Mouse (Mus musculus): ENCODE measurements around the gene Polg. TPM values are rescaled to one million over a fixed set of nuclear protein-coding genes. Genes with fewer than 3 reads are reported as not detected.

The Polg gene
- total RNA-seq, 2 experiments from 2014 or later: 28.8 to 33.0 TPM

DNA sequence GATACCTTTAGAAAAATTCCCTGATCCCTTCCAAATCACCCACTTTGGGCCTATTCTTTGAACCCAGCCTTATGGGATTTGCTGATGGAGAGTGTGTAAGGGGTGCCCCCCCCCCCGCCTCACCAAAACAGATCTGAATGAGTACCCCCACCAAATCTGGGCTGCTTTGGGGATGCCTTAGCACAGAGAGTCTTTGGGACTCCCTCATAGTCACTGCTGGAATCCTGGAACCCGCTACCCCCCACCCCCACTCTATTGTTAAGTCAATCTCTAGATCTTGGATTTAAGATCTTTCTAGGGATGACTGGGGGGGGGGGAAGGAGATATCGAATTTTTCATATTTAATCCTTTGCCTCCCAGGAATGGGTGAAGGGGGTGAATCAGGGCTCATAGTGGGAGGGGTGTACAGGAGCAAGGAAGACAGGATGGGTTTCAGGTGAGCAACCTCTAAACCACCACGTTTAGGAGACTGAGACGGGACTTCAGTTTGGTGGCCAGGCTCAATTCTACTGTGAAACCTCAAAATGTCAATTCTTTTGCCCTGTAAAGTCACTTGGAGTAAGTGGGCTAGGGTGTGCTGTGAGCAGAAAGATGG, 37.6 kb upstream of the Polg start:
- intact Hi-C loops (cut with DNase I; ENCODE audit: low total_unique reads): loop anchor here (5.0 kb wide), 1 partner anchor 34 kb away; no protein-coding TSS in a partner anchor
- DNase-seq: no peak

DNA sequence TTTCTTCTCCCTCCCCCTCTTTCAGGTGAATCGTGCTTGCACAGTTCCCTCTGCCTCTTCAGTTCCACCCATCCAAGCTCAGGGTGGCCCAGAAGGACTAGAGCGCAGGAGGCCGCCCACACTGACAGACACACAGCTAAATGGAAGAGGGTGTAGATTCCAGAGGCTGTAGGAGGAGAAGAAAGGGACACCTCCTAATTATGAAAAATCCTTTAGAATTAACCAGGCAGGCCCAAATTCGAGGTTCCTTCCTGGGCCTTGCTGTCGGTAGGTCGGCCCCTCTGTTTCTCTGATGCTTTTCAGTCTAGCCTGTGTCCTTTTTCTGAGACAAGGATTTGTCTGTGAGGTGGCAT, 36.9 kb upstream of the Polg start:
- no peak for DNase-seq
- intact Hi-C loops (cut with DNase I; ENCODE audit: low total_unique reads): loop anchor here (5.0 kb wide), 1 partner anchor 34 kb away; no protein-coding TSS in a partner anchor

DNA sequence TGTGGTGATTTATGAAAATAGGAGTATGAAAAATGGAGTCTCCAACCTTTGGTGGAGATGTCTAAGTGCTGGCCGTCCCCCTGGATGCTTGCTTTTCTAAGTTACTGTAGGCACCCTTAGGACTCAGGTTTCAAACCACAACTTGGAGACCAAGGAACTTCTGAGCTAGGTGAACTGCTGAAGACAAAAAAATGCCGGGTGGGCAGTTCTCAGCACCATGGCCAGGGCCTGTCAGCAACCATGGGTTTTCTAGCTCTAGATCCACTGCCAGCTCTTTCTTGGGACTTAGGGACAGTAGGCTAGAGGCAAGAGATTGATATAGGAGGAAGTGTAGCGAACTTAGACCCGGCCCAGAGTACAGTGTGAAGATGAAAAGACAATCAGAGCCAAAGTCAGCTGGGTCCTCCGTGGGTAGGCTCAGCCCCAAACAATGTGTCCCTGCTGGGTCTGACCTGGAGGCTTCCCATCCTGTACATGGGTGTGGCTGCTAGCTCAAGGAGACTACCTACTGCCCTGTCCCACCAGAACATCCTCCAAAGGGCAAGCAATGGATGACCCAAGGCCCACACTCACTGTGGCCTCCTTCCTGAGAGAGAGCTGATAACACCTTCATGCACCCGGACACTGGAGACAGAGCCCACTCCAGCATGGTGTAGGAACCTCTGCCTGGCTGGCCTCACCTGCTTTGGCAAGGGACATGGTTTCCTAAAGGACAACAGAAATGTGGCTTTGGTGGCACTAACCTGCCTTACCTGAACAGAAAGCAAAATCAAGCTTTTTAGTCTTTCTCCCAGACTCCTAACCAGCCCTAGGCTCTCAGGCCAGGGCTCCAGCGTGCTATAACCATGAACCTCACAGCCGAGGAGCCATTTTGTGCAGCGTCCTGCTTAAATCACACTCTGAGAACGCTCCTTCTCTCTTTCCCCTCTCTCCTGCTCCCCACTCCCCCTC, 36.3 kb upstream of the Polg start:
- intact Hi-C loops (cut with DNase I; ENCODE audit: low total_unique reads): loop anchor here (5.0 kb wide), 1 partner anchor 35 kb away; no protein-coding TSS in a partner anchor
- no peak for DNase-seq

DNA sequence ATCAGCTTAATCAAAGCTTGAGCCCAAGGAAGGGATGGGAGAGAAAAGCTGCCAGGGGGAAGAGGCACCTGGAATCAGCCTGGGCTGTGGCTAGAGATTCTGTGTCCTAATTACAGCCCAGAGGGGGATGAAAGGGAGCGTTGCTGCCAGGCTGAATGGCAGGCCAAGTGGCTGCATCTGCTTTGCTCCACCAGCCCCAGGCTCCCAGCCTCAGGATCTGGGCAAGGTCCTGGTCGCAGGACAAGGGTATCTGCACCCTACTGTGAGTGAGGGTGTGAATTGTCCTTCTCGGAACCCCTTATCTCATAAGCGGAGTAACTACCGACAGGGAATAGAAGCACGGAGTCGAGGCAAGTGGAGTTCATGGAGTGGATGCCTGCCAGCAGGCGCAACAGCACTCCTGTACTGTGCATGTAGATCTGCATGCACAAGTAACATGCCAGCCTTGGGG, 35.4 kb upstream of the Polg start:
- intact Hi-C loops (cut with DNase I; ENCODE audit: low total_unique reads): loop anchor here (5.0 kb wide), 1 partner anchor 36 kb away; no protein-coding TSS in a partner anchor

DNA sequence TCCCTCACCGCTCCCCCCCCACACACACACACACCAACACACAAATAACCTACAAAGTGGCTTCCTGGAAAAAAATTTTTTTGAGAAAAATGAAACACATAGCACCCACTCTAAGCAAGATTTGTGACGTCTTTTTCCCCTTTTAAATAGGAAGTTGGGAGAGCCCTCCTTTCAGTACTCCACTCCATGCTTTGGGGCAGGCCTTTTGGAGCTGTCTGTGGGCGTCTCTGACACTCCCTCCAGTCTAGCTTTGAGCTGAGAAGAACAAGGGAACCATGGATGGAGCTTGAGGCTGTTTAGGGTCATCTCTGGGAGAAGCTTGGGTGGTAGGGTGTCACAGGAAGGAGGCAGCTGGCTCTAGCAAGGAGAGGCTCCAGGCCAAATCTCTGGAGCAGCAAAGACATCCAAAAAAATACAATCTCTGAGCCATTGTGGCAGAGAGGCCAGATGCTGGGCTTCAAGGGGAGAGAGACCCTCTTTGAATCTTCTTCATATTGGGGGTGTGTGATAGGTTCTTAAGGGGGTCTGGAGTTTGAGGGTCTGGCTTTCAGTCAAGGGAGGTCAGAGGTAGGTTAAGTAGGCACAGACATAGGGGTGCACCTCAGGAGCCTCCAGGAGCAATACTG, 34.6 kb upstream of the Polg start:
- DNase-seq: no peak
- intact Hi-C loops (cut with DNase I; ENCODE audit: low total_unique reads): loop anchor here (5.0 kb wide), 1 partner anchor 37 kb away; no protein-coding TSS in a partner anchor

More for the DNA sequence above, 35.4 kb upstream of the Polg start:
- no peak for DNase-seq

DNA sequence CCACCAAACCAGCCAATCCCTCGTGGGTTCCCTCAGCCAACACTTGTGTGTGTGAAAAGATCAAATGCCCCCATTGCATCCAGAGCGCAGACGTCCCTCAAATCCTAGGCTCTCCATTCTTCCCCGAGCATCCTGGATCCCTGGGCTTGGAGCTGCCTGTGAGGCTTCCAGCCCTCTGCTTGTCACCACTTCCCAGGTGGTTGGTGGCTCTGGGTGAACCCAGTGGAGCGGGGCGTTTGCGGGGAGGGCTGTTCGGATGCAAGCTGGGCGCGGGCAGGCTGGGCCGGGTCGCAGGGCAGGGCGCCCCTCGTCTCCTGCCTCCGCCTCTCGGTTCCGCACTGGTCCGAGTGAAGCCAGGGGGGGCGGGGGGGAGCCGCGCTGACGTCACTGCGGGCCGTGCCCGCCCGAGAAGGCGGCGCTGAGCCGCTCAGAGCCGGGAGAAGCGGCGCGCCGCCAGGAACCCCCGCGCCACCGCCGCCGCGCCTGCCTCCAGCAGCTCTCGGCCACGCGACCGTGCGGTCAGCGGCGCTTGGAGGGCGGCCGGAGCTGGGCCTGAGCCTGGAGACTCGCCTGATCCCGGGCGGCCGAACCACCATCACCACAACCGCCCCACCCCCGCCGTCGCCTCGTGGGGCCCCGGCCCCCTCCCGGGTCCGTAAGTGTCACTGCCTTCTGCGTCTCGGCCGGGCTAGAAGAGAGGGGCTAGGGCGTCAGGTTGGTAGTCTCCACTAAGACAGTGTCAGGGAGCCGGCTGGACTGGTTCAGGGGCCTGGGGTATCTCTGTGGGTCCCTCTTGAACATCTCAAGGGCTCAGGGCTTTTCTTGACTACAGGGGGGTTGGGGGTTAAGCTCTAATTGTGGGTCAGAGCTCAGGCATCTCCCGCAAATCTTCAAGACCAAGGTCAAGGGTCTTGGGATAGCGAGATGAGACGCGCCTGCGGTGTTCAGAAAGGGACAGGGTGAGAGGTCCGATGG, 33.7 kb upstream of the Polg start:
- no peak for DNase-seq
- intact Hi-C loops (cut with DNase I; ENCODE audit: low total_unique reads): loop anchor here (5.0 kb wide), 2 partner anchors 37 to 47 kb away; no protein-coding TSS in a partner anchor

DNA sequence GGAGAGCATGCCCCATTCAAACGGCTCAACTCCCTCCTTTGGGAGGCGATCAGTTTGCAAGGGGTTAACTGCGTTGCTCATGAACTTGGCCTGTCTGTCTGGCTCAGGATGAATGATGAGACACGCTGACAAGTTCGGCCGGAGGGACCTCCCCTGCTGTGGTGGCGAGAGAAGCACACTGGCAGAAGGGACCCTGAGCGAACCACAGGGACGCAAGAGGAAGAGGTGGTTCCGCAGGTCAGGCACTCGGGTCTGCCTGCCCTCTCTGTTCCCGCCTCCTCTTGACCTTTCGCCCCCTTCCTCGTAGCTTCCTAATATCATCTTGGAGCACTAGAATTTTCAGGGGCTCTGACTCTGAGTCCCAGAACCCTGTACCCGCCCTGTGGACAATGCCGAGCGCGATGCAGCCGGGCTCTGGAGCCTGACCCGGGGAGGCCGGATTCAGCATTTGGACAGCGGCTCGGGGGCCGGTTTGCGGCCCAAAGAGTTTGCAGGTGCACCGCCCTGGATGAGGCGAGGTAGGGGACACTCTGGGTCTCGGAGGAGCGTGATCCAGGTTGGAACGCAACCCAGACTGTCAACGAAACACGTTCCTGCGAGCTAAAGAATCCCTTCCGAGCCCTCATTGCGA, 32.9 kb upstream of the Polg start:
- peak; percentile 47 for DNase-seq
- intact Hi-C loops (cut with DNase I; ENCODE audit: low total_unique reads): loop anchor here (5.0 kb wide), 1 partner anchor 48 kb away; no protein-coding TSS in a partner anchor

DNA sequence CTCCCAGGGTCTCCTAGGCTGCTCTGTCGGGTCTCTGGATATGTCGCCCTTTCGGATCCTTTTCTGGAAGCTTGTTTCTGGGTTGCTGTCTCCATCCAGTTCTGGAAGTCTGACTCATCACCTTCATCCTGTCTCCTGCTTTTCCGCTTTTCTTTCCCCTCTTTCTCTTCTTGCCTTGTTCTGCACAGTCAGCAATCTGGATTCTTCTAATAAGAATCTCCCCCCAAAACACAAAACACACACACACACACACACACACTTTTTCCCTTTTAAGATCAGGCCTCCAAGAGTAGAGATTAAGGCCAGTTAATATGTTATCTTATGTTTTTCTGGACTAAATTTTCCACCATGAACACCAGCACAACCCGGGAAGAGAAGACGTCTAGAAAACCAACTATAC, 32.2 kb upstream of the Polg start:
- no peak for DNase-seq
- intact Hi-C loops (cut with DNase I; ENCODE audit: low total_unique reads): loop anchor here (5.0 kb wide), 1 partner anchor 49 kb away; no protein-coding TSS in a partner anchor

DNA sequence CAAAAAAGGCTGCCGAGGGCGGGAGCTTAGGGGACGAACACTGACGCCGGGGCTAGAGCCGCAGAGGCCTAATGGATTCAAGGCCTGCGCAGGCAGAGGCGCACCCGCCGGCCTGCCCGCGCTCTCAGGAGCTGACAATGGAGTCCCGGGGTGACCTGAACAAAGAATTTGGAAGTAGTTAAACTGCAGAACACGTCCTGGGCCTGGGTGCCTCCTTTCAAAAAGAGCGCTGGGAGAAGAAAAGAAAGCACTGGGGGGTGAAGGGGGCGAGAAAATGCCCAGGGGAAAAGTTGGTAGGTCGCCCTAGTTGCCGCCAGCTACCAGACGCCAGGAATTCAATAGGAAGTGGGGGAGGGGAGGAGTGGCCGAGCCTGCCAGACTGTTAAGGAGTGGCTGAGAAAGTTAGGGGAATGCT, 31.5 kb upstream of the Polg start:
- DNase-seq: no peak
- intact Hi-C loops (cut with DNase I; ENCODE audit: low total_unique reads): loop anchor here (2.0 to 5.0 kb wide), 2 partner anchors 50 to 93 kb away; no protein-coding TSS in a partner anchor

DNA sequence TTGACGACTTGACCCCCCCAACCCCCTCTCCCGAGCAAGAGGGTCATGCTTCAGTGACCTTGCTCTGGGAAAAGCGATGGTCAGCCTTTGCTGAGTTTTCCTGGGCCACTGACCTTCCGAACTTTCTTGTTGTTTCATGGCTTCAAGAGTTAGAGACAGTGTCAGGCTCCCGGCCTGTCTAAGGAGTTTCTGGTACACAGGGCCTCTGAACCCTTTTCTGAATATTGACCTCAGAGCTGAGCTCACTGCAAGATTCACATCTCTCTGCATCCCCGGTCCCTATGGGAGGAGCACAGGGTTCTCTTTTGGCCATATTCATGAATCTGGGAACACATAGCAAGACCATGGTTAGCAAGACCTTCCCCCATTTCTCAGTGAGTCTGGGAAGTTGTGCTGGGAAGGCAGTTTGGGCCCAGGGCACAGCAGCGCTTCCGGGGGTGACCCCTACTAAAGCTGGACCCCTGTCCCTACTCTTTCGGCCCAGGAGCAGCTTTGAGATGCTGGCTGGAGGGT, 30.7 kb upstream of the Polg start:
- intact Hi-C loops (cut with DNase I; ENCODE audit: low total_unique reads): loop anchor here (2.0 to 5.0 kb wide), 2 partner anchors 50 to 94 kb away; no protein-coding TSS in a partner anchor
- no peak for DNase-seq

DNA sequence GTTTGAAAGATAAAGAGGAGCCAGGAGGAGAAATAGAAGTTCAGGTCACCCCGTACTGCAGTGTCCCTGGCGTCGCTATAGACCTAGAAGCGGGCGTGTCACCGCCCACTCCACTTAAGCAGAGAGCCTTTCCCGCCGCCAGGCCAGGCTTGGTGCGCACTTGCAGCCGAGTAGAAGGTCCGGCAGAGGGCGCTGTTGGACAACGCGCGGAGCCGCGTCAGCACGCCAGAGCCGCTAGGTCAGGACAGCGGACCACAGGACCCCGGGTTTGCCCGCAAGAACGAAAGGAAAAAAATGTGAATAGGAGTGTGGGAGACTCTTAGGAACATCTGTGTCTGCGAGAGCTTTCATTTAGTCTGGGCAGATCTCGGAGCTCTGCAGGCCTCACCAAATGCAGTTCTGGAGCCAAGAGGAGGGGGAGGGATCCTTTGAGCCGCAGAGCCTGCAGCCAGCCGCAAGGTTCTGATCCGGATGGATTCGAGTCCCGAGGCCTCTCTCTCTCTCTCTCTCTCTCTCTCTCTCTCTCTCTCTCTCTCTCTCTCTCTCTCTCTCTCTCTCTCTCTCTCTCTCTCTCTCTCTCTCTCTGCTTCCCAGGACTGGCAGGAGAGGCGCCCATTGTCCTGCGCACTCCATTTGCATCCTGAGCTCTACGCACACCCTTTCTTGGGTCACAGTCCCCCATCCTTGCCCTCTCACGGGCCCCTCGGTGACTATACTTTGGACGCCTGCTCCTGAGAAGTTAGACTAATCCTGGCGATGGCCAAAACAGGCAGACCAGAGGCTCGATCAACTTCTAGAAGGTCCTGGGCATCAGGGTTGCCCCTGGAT, 30.0 kb upstream of the Polg start:
- DNase-seq: peak; percentile 83
- intact Hi-C loops (cut with DNase I; ENCODE audit: low total_unique reads): loop anchor here (2.0 to 5.0 kb wide), 2 partner anchors 51 to 95 kb away; no protein-coding TSS in a partner anchor

DNA sequence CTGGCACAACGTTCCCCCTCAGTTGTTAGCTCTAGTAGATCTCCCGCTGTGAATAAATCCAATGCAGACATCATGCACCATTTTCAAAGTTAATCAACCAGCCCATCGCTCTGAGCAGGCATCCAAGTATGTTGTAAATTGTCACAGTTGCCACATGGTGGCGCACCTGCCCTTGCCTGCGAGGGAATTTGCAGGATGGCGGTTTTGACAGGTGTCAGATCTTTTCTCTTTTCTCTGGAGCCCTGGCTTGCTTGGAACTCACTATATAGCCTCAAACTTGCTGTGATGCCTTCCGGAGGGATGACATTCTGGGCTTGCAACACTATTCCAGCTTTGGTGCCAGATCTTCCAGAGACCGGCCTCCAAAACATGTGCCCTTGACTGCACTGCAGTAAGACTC, 27.8 kb upstream of the Polg start:
- no peak for DNase-seq
- intact Hi-C loops (cut with DNase I; ENCODE audit: low total_unique reads): no loop called here

DNA sequence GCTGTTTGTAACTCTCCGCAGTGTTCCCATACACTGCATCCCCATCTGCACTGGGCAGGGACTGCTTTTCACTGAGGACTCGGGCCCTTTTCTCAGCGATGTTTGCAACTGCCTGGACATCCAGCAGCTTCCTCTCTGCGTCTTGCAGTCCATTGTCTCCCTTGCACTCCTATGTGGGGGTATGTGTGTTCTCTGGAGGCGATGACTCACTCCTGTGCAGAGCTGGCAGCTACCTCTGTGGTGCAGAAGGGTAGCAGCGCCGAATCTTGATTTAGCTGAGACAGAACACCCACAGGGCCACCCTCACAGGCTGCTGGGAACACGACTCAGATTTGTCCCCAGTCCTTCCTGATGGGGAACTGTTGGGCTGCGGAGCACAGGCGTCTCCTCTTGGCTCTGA, 20.4 kb upstream of the Polg start:
- intact Hi-C loops (cut with DNase I; ENCODE audit: low total_unique reads): no loop called here
- no peak for DNase-seq

DNA sequence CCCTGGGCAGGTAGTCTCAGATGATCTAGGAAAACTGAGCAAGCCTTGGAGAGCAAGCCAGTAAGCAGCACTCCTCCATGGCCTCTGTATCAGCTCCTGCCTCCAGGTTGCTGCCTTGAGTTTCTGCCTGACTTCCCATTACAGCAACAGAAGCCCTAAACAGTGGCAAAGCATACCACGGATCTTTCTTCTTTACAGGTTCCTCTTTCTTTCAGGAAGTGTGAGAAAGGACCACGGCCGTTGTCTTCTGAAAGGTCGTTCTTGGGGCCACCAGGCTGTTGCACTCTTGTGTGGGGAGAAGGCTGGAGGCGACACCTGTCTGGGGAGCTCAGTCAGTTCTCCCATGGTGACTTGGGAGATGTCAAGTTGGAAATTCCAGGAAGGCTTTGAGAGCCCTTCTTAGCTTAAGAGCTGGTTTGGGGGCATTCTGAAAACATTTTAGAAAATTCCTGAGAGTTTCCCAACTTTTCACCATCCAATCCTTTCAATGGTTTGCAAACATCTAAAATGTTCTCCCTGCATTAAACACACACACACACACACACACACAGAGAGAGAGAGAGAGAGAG, 8.8 kb upstream of the Polg start:
- DNase-seq: no peak
- intact Hi-C loops (cut with DNase I; ENCODE audit: low total_unique reads): no loop called here

DNA sequence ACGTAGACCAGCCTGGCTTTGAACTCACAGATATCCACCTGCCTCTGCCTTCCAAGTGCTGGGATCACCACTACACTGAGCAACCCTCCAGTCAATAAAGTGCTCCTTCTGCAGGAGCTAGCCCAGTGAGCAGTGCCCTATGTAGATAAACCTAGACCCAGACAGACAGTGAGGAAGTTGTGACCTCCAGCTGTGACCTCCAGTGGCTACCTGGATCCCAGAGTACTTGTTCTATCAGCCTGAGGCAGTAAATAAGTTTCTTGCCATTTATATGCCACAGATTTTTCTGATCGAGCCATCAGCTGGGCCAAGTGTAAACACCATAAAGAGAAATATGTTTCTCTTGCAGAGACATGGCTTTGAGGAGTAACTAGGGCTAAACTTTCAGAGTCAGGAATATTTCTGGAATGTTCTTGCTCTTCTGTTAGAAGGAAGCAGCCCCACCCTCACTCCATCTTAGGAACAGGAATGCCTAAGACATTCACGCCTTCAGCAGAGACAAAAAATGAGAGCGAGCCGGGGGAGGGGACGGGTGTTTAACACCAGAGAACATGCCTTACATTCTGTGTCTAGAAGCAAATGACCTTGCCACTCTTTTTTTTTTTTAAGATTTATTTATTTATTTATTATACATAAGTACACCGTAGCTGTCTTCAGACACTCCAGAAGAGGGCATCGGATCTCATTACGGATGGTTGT, 7.5 kb upstream of the Polg start:
- intact Hi-C loops (cut with DNase I; ENCODE audit: low total_unique reads): no loop called here
- DNase-seq: no peak

DNA sequence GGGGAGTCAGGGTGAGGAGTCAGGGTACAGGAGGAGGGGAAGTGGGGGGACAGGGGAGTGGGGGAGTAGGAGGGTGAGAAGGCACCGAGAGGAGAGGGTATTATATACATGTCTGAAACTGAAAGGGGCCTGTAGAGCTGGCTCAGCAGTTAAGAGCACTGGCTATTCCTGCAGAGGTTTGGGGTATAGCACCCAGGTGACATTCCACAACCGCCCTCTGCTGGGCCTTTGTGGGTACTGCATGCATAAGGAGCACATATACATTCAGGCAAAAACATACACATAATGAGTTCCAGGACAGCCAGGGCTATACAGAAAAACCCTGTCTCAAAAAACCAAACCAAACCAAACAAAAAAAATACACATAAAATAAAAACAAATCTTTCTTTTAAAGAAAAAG, 6.6 kb upstream of the Polg start:
- intact Hi-C loops (cut with DNase I; ENCODE audit: low total_unique reads): no loop called here
- no peak for DNase-seq
